Mouse (Mus musculus): ENCODE data around the gene 1700016D06Rik. TPM values are rescaled to one million over a fixed set of nuclear protein-coding genes. Genes with fewer than 3 reads are reported as not detected.
A peak's percentile ranks its signal among the peaks of the same experiment; 100 is the strongest.

1700016D06Rik gene
- polyA plus RNA-seq, 1 experiment from 2014 or later: 0.26 TPM

- Histone ChIP-seq H3K9ac (ENCODE audit: low read depth, low read length) (peak overlapping the region; percentile 12; the same call in 1 of the 2 replicates), H3K4me2 (ENCODE audit: low read depth, low read length) (peak overlapping the region; percentile 87), H3K4me3 (ENCODE audit: low read depth, low read length) (peak overlapping the region; percentile 13), H3K4me1 (ENCODE audit: control insufficient read depth, insufficient read depth, low read length) (peaks cover 20% of the 10 kb centered on the region), H3K36me3 (ENCODE audit: control insufficient read depth, insufficient read depth, low read length) (no peaks in the 10 kb centered on the region), H3K27ac (replicated peaks; ENCODE audit: low read depth, low read length) (peak overlapping the region; percentile 72), H3K27me3 (replicated peaks; ENCODE audit: control insufficient read depth, insufficient read depth, low read length) (peaks cover 26% of the 10 kb centered on the region), H3K9me3 (ENCODE audit: control insufficient read depth, low read length) (no peaks in the 10 kb centered on the region)
- ATAC-seq (ENCODE audit: low read depth) (no peak), DNase-seq (ENCODE audit: low spot score) (peak; percentile 79)
- 25% methylated on average over 11 of the region's 12 CpGs for WGBS
Measured at GRCm38 (mm10) chr8:11730271-11730940, 29.5 kb upstream of the 1700016D06Rik start.

GRCm38 (mm10) chr8:11728482-11729295 lies 27.8 kb upstream of the 1700016D06Rik start:
- no peaks in the 10 kb centered on the region for H3K9me3 ChIP-seq (ENCODE audit: control insufficient read depth, low read length)
- H3K4me1 ChIP-seq (ENCODE audit: control insufficient read depth, insufficient read depth, low read length): peaks cover 20% of the 10 kb centered on the region
- peak overlapping the region; percentile 87 for H3K4me2 ChIP-seq (ENCODE audit: low read depth, low read length)
- ATAC-seq (ENCODE audit: low read depth) (peak; percentile 1), DNase-seq (ENCODE audit: low spot score) (peak; percentile 49)
- H3K27me3 ChIP-seq (replicated peaks; ENCODE audit: control insufficient read depth, insufficient read depth, low read length): peaks cover 26% of the 10 kb centered on the region
- H3K4me3 ChIP-seq (ENCODE audit: low read depth, low read length): peak overlapping the region; percentile 71
- WGBS: 1% methylated on average over 25 of the region's 61 CpGs
- peak overlapping the region; percentile 84 for H3K27ac ChIP-seq (replicated peaks; ENCODE audit: low read depth, low read length)
- no peaks in the 10 kb centered on the region for H3K36me3 ChIP-seq (ENCODE audit: control insufficient read depth, insufficient read depth, low read length)
- peak overlapping the region; percentile 79 for H3K9ac ChIP-seq (ENCODE audit: low read depth, low read length)

DNA sequence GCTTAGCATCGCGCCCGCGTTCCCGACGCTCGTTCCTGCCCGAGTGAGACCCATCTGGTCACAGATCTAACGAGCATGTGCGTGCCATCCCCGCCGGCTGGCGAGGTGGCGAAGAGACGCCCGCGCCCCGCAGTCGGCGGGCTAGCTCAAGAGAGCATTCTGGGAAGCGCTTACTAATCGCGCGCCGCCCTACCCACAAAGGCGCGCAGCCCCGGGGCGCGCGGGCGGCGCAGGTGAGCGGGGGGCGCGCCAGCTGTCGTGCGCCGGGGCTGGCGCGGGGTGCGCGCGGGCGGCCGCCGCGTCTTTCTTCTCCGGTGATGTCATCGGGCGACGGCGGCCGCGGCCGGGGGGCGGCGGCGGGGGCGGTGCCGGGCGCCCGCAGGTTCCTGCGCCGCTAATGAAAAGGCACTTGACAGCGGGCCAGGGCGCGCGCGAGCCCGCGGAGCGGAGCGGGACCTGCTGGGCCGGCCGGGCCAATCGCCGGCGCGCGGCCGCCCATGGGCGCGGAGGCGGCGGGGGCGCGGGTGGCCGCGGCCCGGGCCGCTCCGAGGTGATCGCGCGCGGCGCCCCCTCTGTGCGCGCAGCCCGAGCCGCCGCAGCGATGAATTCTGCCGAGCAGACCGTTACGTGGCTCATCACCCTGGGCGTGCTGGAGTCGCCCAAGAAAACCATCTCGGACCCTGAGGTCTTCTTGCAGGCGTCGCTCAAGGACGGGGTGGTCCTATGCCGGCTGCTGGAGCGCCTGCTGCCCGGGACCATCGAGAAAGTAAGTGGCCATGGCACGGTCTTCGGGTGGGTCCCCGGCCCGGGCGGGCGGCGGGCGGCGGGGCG lies 27.0 kb upstream of the 1700016D06Rik start, which contains the start of gene Arhgef7:
Arhgef7 (plus strand) TSS at position 71 of the 831 bp plus-strand sequence.
- Histone ChIP-seq H3K27ac (replicated peaks; ENCODE audit: low read depth, low read length) (peak within 1 kb of the TSS; percentile 84), H3K4me3 (ENCODE audit: low read depth, low read length) (peak within 1 kb of the TSS; percentile 71), H3K4me1 (ENCODE audit: control insufficient read depth, insufficient read depth, low read length) (peaks cover 20% of the 10 kb centered on the region), H3K9ac (ENCODE audit: low read depth, low read length) (peak within 1 kb of the TSS; percentile 79), H3K4me2 (ENCODE audit: low read depth, low read length) (peak within 1 kb of the TSS; percentile 87), H3K9me3 (ENCODE audit: control insufficient read depth, low read length) (no peaks in the 10 kb centered on the region), H3K36me3 (ENCODE audit: control insufficient read depth, insufficient read depth, low read length) (no peaks in the 10 kb centered on the region), H3K27me3 (replicated peaks; ENCODE audit: control insufficient read depth, insufficient read depth, low read length) (peaks cover 30% of the 10 kb centered on the region)
- 1% methylated on average over 23 of the region's 127 CpGs for WGBS
- DNase-seq (ENCODE audit: low spot score) (peak; percentile 86), ATAC-seq (ENCODE audit: low read depth) (peak; percentile 86)

- under 1% methylated on average over 16 of the region's 22 CpGs for WGBS
- H3K4me3 ChIP-seq (ENCODE audit: low read depth, low read length): peak overlapping the region; percentile 71
- peak overlapping the region; percentile 79 for H3K9ac ChIP-seq (ENCODE audit: low read depth, low read length)
- peaks cover 31% of the 10 kb centered on the region for H3K27me3 ChIP-seq (replicated peaks; ENCODE audit: control insufficient read depth, insufficient read depth, low read length)
- peaks cover 20% of the 10 kb centered on the region for H3K4me1 ChIP-seq (ENCODE audit: control insufficient read depth, insufficient read depth, low read length)
- H3K4me2 ChIP-seq (ENCODE audit: low read depth, low read length): peak overlapping the region; percentile 87
- DNase-seq (ENCODE audit: low spot score): peak; percentile 33
- H3K9me3 ChIP-seq (ENCODE audit: control insufficient read depth, low read length): no peaks in the 10 kb centered on the region
- peak overlapping the region; percentile 84; the same call in 1 of the 2 replicates for H3K27ac ChIP-seq (replicated peaks; ENCODE audit: low read depth, low read length)
- no peaks in the 10 kb centered on the region for H3K36me3 ChIP-seq (ENCODE audit: control insufficient read depth, insufficient read depth, low read length)
- ATAC-seq (ENCODE audit: low read depth): no peak
Measured at GRCm38 (mm10) chr8:11727273-11727650, 26.4 kb upstream of the 1700016D06Rik start.

DNA sequence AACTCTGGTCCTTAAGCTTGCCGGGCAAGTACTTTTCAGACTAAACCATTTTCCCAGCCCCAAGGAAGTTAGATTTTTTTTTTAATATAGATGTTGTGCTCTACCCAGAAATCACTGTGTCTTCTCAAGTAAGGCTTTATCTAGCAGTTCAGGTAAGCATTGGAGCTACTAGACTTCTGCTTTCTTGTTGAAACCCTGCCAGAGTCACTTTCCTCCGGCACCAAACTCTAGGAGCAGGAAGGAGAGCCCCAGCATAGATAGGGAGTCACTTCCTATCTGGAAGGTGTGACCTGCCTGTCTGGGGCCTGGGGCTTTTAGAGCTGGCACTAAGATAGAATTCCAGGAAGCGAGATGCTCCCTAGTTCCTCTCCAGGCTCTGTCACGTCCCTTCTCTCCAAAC lies 16.3 kb upstream of the 1700016D06Rik start:
- no peak for ATAC-seq (ENCODE audit: low read depth)
- Histone ChIP-seq H3K9me3 (ENCODE audit: control insufficient read depth, low read length) (no peaks in the 10 kb centered on the region), H3K36me3 (ENCODE audit: control insufficient read depth, insufficient read depth, low read length) (no peaks in the 10 kb centered on the region), H3K27ac (replicated peaks; ENCODE audit: low read depth, low read length) (no peak overlapping the region), H3K9ac (ENCODE audit: low read depth, low read length) (no peak overlapping the region), H3K4me3 (ENCODE audit: low read depth, low read length) (no peak overlapping the region), H3K4me2 (ENCODE audit: low read depth, low read length) (no peak overlapping the region), H3K27me3 (replicated peaks; ENCODE audit: control insufficient read depth, insufficient read depth, low read length) (no peaks in the 10 kb centered on the region), H3K4me1 (ENCODE audit: control insufficient read depth, insufficient read depth, low read length) (no peaks in the 10 kb centered on the region)
- no peak for DNase-seq (ENCODE audit: low spot score)
- WGBS: 65% methylated on average over 4 of the region's 4 CpGs

DNA sequence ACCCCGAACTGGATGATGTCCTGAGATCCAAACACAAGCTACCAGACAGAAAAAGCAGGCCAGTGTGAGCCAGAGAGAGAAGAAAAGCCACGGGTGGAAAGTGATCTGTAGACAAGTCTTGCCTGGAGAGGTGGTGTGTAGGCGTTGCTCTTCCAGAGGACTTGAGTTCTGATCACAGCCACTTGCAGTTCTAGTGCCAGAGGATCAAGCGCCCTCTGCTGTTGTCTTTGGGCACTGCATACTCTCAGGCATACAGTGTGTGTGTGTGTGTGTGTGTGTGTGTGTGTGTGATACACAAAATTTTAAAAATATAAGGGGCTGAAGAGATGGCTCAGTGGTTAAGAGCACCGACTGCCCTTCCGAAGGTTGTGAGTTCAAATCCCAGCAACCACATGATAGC lies 11.4 kb upstream of the 1700016D06Rik start:
- Histone ChIP-seq H3K36me3 (ENCODE audit: control insufficient read depth, insufficient read depth, low read length) (no peaks in the 10 kb centered on the region), H3K9me3 (ENCODE audit: control insufficient read depth, low read length) (no peaks in the 10 kb centered on the region), H3K4me1 (ENCODE audit: control insufficient read depth, insufficient read depth, low read length) (no peaks in the 10 kb centered on the region), H3K4me2 (ENCODE audit: low read depth, low read length) (no peak overlapping the region), H3K4me3 (ENCODE audit: low read depth, low read length) (no peak overlapping the region), H3K27me3 (replicated peaks; ENCODE audit: control insufficient read depth, insufficient read depth, low read length) (no peaks in the 10 kb centered on the region), H3K9ac (ENCODE audit: low read depth, low read length) (no peak overlapping the region), H3K27ac (replicated peaks; ENCODE audit: low read depth, low read length) (no peak overlapping the region)
- 86% methylated on average over 6 of the region's 6 CpGs for WGBS
- no peak for DNase-seq (ENCODE audit: low spot score)
- ATAC-seq (ENCODE audit: low read depth): no peak

GRCm38 (mm10) chr8:11710415-11710814 lies 9.6 kb upstream of the 1700016D06Rik start:
- ATAC-seq (ENCODE audit: low read depth): no peak
- H3K36me3 ChIP-seq (ENCODE audit: control insufficient read depth, insufficient read depth, low read length): no peaks in the 10 kb centered on the region
- WGBS: 45% methylated on average over 5 of the region's 5 CpGs

DNA sequence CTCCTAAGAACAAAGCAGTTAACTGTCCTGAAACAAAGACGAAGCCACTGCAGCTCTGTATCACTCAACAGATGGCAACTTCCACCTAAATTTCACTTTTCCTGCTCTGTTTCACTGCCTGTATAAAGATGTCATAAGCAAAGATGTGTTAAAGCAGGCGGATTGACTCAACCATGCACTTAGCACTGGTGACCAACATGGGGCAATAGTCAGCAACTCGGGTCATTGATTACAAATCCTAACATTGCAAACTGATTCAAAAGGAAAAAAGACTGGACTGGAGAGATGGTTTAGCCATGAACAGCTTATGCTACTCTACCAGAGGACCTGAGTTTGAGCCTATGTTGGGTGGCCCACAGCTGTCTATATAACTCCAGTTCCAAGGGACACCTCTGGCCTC lies 8.7 kb upstream of the 1700016D06Rik start:
- no peaks in the 10 kb centered on the region for H3K4me1 ChIP-seq (ENCODE audit: control insufficient read depth, insufficient read depth, low read length)
- H3K9ac ChIP-seq (ENCODE audit: low read depth, low read length): no peak overlapping the region
- H3K27ac ChIP-seq (replicated peaks; ENCODE audit: low read depth, low read length): no peak overlapping the region
- H3K4me2 ChIP-seq (ENCODE audit: low read depth, low read length): no peak overlapping the region
- no peak overlapping the region for H3K4me3 ChIP-seq (ENCODE audit: low read depth, low read length)
- no peak for ATAC-seq (ENCODE audit: low read depth)
- H3K27me3 ChIP-seq (replicated peaks; ENCODE audit: control insufficient read depth, insufficient read depth, low read length): no peaks in the 10 kb centered on the region
- no peak for DNase-seq (ENCODE audit: low spot score)
- H3K9me3 ChIP-seq (ENCODE audit: control insufficient read depth, low read length): no peaks in the 10 kb centered on the region
- WGBS: 70% methylated on average over 3 of the region's 3 CpGs
- H3K36me3 ChIP-seq (ENCODE audit: control insufficient read depth, insufficient read depth, low read length): no peaks in the 10 kb centered on the region

More at GRCm38 (mm10) chr8:11710415-11710814, 9.6 kb upstream of the 1700016D06Rik start:
- no peak overlapping the region for H3K4me3 ChIP-seq (ENCODE audit: low read depth, low read length)
- no peak overlapping the region for H3K27ac ChIP-seq (replicated peaks; ENCODE audit: low read depth, low read length)
- no peaks in the 10 kb centered on the region for H3K27me3 ChIP-seq (replicated peaks; ENCODE audit: control insufficient read depth, insufficient read depth, low read length)
- H3K4me2 ChIP-seq (ENCODE audit: low read depth, low read length): no peak overlapping the region
- H3K9me3 ChIP-seq (ENCODE audit: control insufficient read depth, low read length): no peaks in the 10 kb centered on the region
- H3K4me1 ChIP-seq (ENCODE audit: control insufficient read depth, insufficient read depth, low read length): no peaks in the 10 kb centered on the region
- no peak overlapping the region for H3K9ac ChIP-seq (ENCODE audit: low read depth, low read length)
- no peak for DNase-seq (ENCODE audit: low spot score)
